Mouse (Mus musculus): Measurements from ENCODE around the gene Gpr37l1. TPM values are rescaled to one million over a fixed set of nuclear protein-coding genes. Genes with fewer than 3 reads are reported as not detected.
"Not testable (repeated sequence)": the region's sequence is repeated elsewhere in the genome, so short reads cannot be mapped to it uniquely, and the experiment has no call there.

Gene Gpr37l1
- polyA plus RNA-seq, 1 experiment from 2014 or later = 0.13 TPM

DNA sequence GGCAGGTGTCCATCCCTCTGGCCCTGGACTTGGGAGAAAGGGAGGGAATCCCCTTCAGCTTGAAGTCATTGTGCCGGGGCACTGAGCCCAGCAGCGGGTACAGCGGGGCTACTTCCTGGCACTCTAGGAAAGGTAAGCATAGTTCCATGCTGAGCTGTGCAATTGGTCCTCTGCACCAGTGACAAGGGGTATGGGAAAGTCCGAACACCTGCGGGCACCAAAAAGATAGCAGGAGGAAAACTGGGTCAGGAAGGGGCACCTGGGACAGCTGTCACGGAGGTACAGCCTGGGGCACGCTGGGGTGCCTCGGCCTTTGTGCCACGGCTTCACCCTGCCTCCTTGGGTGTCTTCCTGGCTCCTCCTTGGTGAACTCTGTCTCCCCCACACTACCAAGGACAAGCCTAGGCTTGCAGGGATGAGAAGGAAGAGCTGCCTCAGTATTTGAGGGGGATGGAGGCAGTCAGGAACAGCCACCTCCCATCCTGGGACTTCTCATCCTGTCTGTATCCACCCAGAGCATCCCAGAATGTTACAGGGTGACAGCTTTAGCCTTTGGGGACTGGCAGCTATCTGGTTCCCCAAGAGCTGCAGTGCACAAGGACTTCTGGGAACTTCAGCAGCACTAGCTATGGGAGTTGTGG, 37.8 kb downstream of the Gpr37l1 start:
- Histone ChIP-seq H3K4me1 (replicated peaks) (peaks cover 7% of the 10 kb centered on the region), H3K36me3 (no peaks in the 10 kb centered on the region), H3K4me3 (replicated peaks) (no peak overlapping the region), H3K9ac (replicated peaks) (no peak overlapping the region), H3K9me3 (no peaks in the 10 kb centered on the region), H3K27me3 (peaks cover 14% of the 10 kb centered on the region; the same call in 1 of the 2 replicates), H3K4me2 (replicated peaks) (no peak overlapping the region), H3K27ac (no peak overlapping the region)
- no peak for ATAC-seq
- 55% methylated on average over 9 of the region's 9 CpGs for WGBS

DNA sequence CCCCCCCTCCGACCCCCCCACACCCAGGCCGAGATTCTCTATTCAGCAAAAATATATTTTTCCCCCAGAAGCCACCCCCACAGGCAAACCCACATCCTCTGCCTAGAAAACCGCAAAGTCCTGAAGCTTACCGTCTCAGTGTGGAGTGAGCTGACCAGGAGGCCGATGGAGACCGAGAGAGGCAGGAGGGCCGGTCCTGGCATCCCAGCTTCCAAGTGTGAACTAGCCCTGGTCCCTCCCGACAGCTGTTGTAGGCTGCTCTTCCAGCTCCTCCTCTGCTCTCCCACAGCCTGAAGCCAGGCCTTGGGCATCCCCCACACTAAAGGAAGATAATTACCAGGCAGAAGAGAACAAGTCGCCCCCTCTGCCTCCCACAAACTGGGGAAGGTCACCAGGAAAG, 38.5 kb downstream of the Gpr37l1 start:
- no peaks in the 10 kb centered on the region for H3K36me3 ChIP-seq
- peaks cover 7% of the 10 kb centered on the region for H3K4me1 ChIP-seq (replicated peaks)
- no peak for ATAC-seq
- H3K27ac ChIP-seq = no peak overlapping the region
- 26% methylated on average over 9 of the region's 9 CpGs for WGBS
- H3K27me3 ChIP-seq = peaks cover 14% of the 10 kb centered on the region; the same call in 1 of the 2 replicates
- no peak overlapping the region for H3K9ac ChIP-seq (replicated peaks)
- H3K4me3 ChIP-seq (replicated peaks) = no peak overlapping the region
- H3K4me2 ChIP-seq (replicated peaks) = no peak overlapping the region
- no peaks in the 10 kb centered on the region for H3K9me3 ChIP-seq

DNA sequence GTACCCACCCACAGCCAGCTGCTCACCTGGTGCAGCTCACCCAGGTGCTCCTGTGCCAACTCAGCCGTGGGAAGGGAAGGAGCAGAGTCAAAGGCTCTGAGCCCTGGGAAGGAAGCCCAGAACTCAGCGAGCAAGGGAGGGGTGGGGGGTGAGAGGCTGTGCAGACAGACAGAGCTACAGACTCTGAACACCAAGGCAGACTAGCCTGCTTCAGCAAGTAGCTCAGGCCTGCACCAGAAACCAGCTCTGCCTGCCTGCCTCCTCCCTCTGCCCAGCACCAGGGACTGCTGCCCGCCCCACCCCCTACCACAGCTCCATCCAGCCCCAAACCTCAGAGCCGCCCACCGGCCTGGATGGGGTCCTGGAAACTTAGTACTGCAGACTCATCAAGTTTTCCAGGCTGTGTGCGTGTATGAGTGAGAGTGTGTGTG, 39.5 kb downstream of the Gpr37l1 start:
- Histone ChIP-seq H3K27ac (no peak overlapping the region), H3K4me1 (replicated peaks) (peaks cover 7% of the 10 kb centered on the region), H3K36me3 (no peaks in the 10 kb centered on the region), H3K4me2 (replicated peaks) (no peak overlapping the region), H3K9ac (replicated peaks) (no peak overlapping the region), H3K27me3 (peaks cover 14% of the 10 kb centered on the region; the same call in 1 of the 2 replicates), H3K4me3 (replicated peaks) (no peak overlapping the region), H3K9me3 (no peaks in the 10 kb centered on the region)
- WGBS = 55% methylated on average over 6 of the region's 6 CpGs
- no peak for ATAC-seq

DNA sequence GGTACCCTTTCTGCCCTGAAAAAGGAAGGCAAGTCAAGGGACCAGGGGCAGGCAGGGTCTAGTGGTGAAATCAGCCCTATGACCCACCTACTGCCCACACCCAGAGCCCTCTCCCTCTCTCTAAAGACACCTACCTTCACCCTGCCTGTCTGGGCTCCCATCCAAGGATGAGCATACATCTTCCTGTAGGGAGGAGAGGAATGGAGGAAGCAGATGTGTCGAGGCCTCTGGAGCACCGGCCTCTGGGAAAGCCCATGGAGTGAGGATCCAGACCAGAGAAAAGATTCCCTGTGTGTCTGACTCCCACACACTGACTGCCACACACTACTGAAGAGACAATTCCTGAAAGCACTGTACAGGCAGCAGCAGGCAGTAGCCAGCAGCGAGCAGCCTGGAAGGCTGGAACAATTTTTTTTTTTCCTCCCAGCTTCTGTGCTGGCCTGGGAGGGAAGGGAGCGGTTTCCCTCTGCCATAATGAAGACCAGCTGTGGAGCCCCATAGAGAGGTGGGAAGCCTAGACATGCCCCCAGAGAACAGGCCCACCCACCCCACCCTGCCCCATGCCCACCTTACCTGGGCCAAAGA, 40.9 kb downstream of the Gpr37l1 start:
- peak overlapping the region; percentile 37; the same call in 1 of the 2 replicates for H3K9ac ChIP-seq (replicated peaks)
- ATAC-seq = no peak
- H3K27ac ChIP-seq = no peak overlapping the region
- no peaks in the 10 kb centered on the region for H3K36me3 ChIP-seq
- WGBS = 73% methylated on average over 4 of the region's 4 CpGs
- H3K27me3 ChIP-seq = peaks cover 11% of the 10 kb centered on the region; the same call in 1 of the 2 replicates
- H3K4me1 ChIP-seq (replicated peaks) = peaks cover 7% of the 10 kb centered on the region
- H3K9me3 ChIP-seq = no peaks in the 10 kb centered on the region
- no peak overlapping the region for H3K4me2 ChIP-seq (replicated peaks)
- H3K4me3 ChIP-seq (replicated peaks) = no peak overlapping the region

DNA sequence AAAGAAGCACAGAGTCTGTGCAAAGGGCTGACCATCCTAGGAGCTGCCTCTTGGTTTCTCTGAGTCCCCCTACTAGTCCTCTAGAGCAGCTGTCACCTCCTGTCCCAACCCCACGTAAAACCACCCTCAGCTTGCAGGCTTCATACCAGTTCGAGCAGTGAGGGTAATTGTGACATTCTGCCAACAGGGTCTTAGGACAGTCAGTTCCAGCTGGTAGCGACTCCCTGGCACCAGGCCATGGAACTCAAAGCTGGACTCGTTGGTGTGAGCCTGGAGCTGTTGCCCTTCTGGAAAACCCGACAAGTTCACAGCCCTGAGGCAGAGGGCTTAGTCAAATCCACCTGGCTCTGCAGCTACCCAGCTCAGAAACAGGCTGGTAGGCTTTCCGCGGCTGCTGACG, 41.5 kb downstream of the Gpr37l1 start:
- Histone ChIP-seq H3K4me2 (replicated peaks) (no peak overlapping the region), H3K4me3 (replicated peaks) (no peak overlapping the region), H3K27ac (no peak overlapping the region), H3K9ac (replicated peaks) (no peak overlapping the region), H3K4me1 (replicated peaks) (peaks cover 4% of the 10 kb centered on the region), H3K36me3 (no peaks in the 10 kb centered on the region), H3K27me3 (peaks cover 11% of the 10 kb centered on the region; the same call in 1 of the 2 replicates), H3K9me3 (no peaks in the 10 kb centered on the region)
- 77% methylated on average over 8 of the region's 8 CpGs for WGBS
- ATAC-seq = no peak

DNA sequence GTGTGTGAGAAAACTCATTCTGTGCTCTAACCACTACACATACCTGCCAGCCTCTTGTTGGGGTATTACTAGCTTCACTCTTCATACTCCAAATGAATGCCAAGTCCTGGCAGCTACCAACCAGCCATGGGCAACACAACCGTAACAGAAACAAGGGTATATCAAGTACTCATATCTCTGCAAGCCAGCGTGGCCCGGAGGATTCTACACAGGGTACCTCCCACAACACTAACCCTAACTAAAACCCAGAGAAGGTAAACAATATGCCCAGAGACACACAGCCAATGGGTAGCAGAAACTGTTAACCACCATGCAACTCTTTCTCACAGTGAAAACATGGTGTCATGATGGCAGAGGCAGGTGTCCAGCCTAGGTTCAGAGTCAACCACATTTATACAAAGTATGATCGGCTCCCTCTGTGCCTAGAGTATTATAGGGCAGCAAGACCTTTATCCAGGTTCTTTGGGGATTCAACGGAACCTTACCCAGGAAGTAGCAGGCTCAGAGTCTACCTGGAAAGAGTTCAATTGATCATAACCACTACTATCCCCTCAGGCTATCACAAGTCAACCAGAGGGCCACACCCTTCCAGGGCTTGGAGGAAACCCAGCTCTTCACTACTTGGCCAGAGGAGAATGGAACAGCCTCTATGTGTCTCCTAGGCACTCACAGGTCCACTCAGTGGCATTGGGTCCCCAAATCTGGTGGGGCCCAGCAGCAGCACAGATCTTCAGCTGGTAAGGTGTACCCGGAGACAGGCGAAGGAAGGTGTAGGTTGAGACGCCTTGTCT, 42.7 kb downstream of the Gpr37l1 start:
- H3K27ac ChIP-seq = no peak overlapping the region
- H3K4me1 ChIP-seq (replicated peaks) = peaks cover 4% of the 10 kb centered on the region
- H3K9me3 ChIP-seq = no peaks in the 10 kb centered on the region
- H3K36me3 ChIP-seq = no peaks in the 10 kb centered on the region
- ATAC-seq = no peak
- H3K9ac ChIP-seq (replicated peaks) = no peak overlapping the region
- 93% methylated on average over 8 of the region's 8 CpGs for whole genome bisulfite sequencing
- H3K27me3 ChIP-seq = peaks cover 9% of the 10 kb centered on the region; the same call in 1 of the 2 replicates
- H3K4me3 ChIP-seq (replicated peaks) = no peak overlapping the region
- no peak overlapping the region for H3K4me2 ChIP-seq (replicated peaks)

DNA sequence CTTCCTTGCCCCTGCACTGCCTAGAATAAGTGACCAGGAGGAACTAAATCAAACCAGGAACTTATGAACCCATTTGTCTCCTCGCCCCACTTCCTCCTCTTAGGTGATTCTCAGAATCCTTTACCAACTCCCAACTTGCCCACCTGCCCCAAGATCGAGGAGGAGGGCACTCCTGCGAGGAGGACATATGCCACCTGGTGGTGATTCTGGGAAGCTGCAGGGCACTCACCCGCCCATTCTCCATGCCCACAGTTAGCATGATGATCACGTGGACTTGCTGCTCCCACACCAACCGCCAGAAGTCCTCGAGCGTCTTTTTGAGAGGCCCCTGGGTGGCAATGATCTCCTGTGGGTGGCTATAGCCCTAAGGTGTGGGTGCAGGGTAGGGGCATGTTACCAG, 54.8 kb downstream of the Gpr37l1 start:
- WGBS = 13% methylated on average over 8 of the region's 8 CpGs
- no peak for ATAC-seq
- no peak overlapping the region for H3K27ac ChIP-seq
- no peaks in the 10 kb centered on the region for H3K9me3 ChIP-seq
- H3K4me1 ChIP-seq (replicated peaks) = 0 out of 2 replicates have a peak, but pooled peaks cover 3% of the 10 kb centered on the region
- no peak overlapping the region for H3K9ac ChIP-seq (replicated peaks)
- H3K27me3 ChIP-seq = peaks cover 9% of the 10 kb centered on the region; the same call in 1 of the 2 replicates
- H3K36me3 ChIP-seq = no peaks in the 10 kb centered on the region
- H3K4me2 ChIP-seq (replicated peaks) = no peak overlapping the region
- no peak overlapping the region for H3K4me3 ChIP-seq (replicated peaks)

DNA sequence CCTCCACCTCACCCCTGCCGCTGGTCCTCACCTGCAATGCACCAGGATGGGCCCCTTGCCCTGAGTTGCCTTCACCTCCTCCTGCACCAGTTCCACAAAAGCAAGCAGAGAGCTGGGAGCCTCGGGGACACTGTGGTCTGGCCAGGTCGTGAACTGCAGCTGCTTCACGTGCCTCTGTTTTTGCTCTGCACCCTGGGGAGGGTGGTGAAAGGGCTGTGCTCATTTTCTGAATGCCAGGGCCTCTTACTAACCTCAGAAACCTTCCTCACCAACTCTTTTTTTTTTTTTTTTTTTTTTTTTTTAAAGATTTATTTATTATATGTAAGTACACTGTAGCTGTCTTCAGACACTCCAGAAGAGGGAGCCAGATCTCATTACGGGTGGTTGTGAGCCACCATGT, 56.2 kb downstream of the Gpr37l1 start:
- not testable (repeated sequence) for ATAC-seq; H3K9ac ChIP-seq (replicated peaks); H3K4me3 ChIP-seq (replicated peaks); H3K36me3 ChIP-seq; H3K27ac ChIP-seq; H3K9me3 ChIP-seq; H3K4me1 ChIP-seq (replicated peaks); H3K4me2 ChIP-seq (replicated peaks)
- peaks cover 23% of the 10 kb centered on the region for H3K27me3 ChIP-seq
- 62% methylated on average over 4 of the region's 5 CpGs for WGBS

Other genes starting within 250 kb of the Gpr37l1 start
- 10.8 and 13.3 TPM in 2 replicates for gene Ppp1r12b, start 211.7 kb downstream of the Gpr37l1 start, polyA plus RNA-seq (2015; fragmentation: Nextera tagmentation; extraction: Ambion mirVana)
- 21.6 and 21.8 TPM in 2 replicates for gene Ube2t, start 205.1 kb downstream of the Gpr37l1 start, polyA plus RNA-seq (2015; fragmentation: Nextera tagmentation; extraction: Ambion mirVana)
- 0.35 and 0.44 TPM in 2 replicates for gene Lgr6, start 62.4 kb downstream of the Gpr37l1 start, polyA plus RNA-seq (2015; fragmentation: Nextera tagmentation; extraction: Ambion mirVana)
- 0.46 and 0.51 TPM in 2 replicates for gene Ptpn7, start 35.0 kb downstream of the Gpr37l1 start, polyA plus RNA-seq (2015; fragmentation: Nextera tagmentation; extraction: Ambion mirVana)
- gene Arl8a, start 20.9 kb downstream of the Gpr37l1 start, polyA plus RNA-seq (2015; fragmentation: Nextera tagmentation; extraction: Ambion mirVana) = 234 and 247 TPM in 2 replicates
- gene Elf3, start 90.9 kb upstream of the Gpr37l1 start, polyA plus RNA-seq (2015; fragmentation: Nextera tagmentation; extraction: Ambion mirVana) = 0.16 and 0.34 TPM in 2 replicates
- gene Rnpep, start 116.4 kb upstream of the Gpr37l1 start, polyA plus RNA-seq (2015; fragmentation: Nextera tagmentation; extraction: Ambion mirVana) = 87.7 and 102 TPM in 2 replicates
- 155 and 161 TPM in 2 replicates for gene Timm17a, start 146.1 kb upstream of the Gpr37l1 start, polyA plus RNA-seq (2015; fragmentation: Nextera tagmentation; extraction: Ambion mirVana)
- gene Lmod1, start 157.1 kb upstream of the Gpr37l1 start, polyA plus RNA-seq (2015; fragmentation: Nextera tagmentation; extraction: Ambion mirVana) = 0.36 and 0.57 TPM in 2 replicates
- gene Shisa4, start 207.6 kb upstream of the Gpr37l1 start, polyA plus RNA-seq (2015; fragmentation: Nextera tagmentation; extraction: Ambion mirVana) = 83.7 and 84.8 TPM in 2 replicates

Data from midbrain, embryonic 13.5 days (tissue).